Mouse (Mus musculus): ENCODE data around the gene Prim2. TPM values are rescaled to one million over a fixed set of nuclear protein-coding genes. Genes with fewer than 3 reads are reported as not detected.

Gene Prim2
- polyA plus RNA-seq (2014; fragmentation: Nextera tagmentation; extraction: Ambion mirVana) = 36.8 and 40.7 TPM in 2 replicates

DNA sequence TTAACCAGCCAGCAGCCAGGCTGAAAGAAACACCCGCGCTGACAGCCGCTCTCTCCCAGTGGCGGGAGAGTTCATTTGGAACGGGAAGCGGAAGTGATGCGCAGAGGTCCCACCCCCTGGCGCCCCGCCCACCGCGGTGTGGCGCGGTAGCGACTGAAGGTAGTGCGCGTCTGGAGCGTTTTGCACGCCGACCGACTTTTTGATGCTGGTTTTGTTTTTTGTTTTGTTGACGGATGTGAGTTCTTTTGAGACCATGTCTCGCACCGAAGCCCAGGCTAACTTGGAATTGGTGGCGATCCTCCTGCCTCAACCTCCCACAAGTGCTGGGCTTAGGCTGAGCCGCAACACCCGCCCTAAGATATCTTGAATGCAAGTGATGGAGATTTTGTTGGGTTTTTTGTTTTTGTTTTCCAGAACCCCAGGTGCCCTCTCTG lies at the start of gene Prim2:
Gene Prim2 (minus strand): TSS at position 88 of the 434 bp plus-strand sequence.
- no peaks in the 10 kb centered on the region for H3K27me3 ChIP-seq (ENCODE audit: control insufficient read depth, insufficient read depth, low read length)
- ATAC-seq (ENCODE audit: insufficient number of reproducible peaks, insufficient read depth, low FRiP score, low read depth) = peak; percentile 88
- WGBS = under 1% methylated on average over 26 of the region's 26 CpGs

GRCm38 (mm10) chr1:33717636-33718035 lies 48.0 kb upstream of the Prim2 start:
- Histone ChIP-seq H3K4me3 (ENCODE audit: low read depth, low read length) (no peak overlapping the region), H3K4me1 (ENCODE audit: control insufficient read depth, insufficient read depth, low read length) (peaks cover 5% of the 10 kb centered on the region; the same call in 1 of the 2 replicates), H3K36me3 (ENCODE audit: control insufficient read depth, insufficient read depth, low read length) (no peaks in the 10 kb centered on the region), H3K9ac (replicated peaks; ENCODE audit: low read depth, low read length) (no peak overlapping the region), H3K27ac (ENCODE audit: low read length) (no peak overlapping the region), H3K27me3 (ENCODE audit: control insufficient read depth, insufficient read depth, low read length) (no peaks in the 10 kb centered on the region), H3K9me3 (ENCODE audit: control insufficient read depth, low read depth, low read length) (no peaks in the 10 kb centered on the region), H3K4me2 (replicated peaks; ENCODE audit: low read depth, low read length) (no peak overlapping the region)
- no peak for ATAC-seq (ENCODE audit: insufficient number of reproducible peaks, insufficient read depth, low FRiP score, low read depth)
- 75% methylated on average over 1 of the region's 1 CpGs for WGBS

More for the DNA sequence above, at the start of gene Prim2:
- H3K9ac ChIP-seq (replicated peaks; ENCODE audit: low read depth, low read length) = peak within 1 kb of the TSS; percentile 57
- H3K27ac ChIP-seq (ENCODE audit: low read length) = peak within 1 kb of the TSS; percentile 74; the same call in 1 of the 2 replicates
- H3K4me3 ChIP-seq (ENCODE audit: low read depth, low read length) = peak within 1 kb of the TSS; percentile 60
- H3K9me3 ChIP-seq (ENCODE audit: control insufficient read depth, low read depth, low read length) = no peaks in the 10 kb centered on the region
- H3K4me1 ChIP-seq (ENCODE audit: control insufficient read depth, insufficient read depth, low read length) = 0 out of 2 replicates have a peak, but pooled peaks cover 3% of the 10 kb centered on the region
- no peaks in the 10 kb centered on the region; the same call in 1 of the 2 replicates for H3K36me3 ChIP-seq (ENCODE audit: control insufficient read depth, insufficient read depth, low read length)
- peak within 1 kb of the TSS; percentile 76 for H3K4me2 ChIP-seq (replicated peaks; ENCODE audit: low read depth, low read length)

GRCm38 (mm10) chr1:33714796-33715195 lies 45.2 kb upstream of the Prim2 start:
- H3K9ac ChIP-seq (replicated peaks; ENCODE audit: low read depth, low read length) = no peak overlapping the region
- no peak overlapping the region for H3K27ac ChIP-seq (ENCODE audit: low read length)
- ATAC-seq (ENCODE audit: insufficient number of reproducible peaks, insufficient read depth, low FRiP score, low read depth) = no peak
- H3K36me3 ChIP-seq (ENCODE audit: control insufficient read depth, insufficient read depth, low read length) = no peaks in the 10 kb centered on the region
- H3K4me1 ChIP-seq (ENCODE audit: control insufficient read depth, insufficient read depth, low read length) = no peaks in the 10 kb centered on the region
- 2% methylated on average over 10 of the region's 10 CpGs for WGBS
- no peak overlapping the region for H3K4me3 ChIP-seq (ENCODE audit: low read depth, low read length)
- H3K27me3 ChIP-seq (ENCODE audit: control insufficient read depth, insufficient read depth, low read length) = no peaks in the 10 kb centered on the region
- H3K4me2 ChIP-seq (replicated peaks; ENCODE audit: low read depth, low read length) = no peak overlapping the region
- H3K9me3 ChIP-seq (ENCODE audit: control insufficient read depth, low read depth, low read length) = no peaks in the 10 kb centered on the region

- H3K4me1 ChIP-seq (ENCODE audit: control insufficient read depth, insufficient read depth, low read length) = no peaks in the 10 kb centered on the region
- no peak overlapping the region for H3K27ac ChIP-seq (ENCODE audit: low read length)
- no peak overlapping the region for H3K4me3 ChIP-seq (ENCODE audit: low read depth, low read length)
- ATAC-seq (ENCODE audit: insufficient number of reproducible peaks, insufficient read depth, low FRiP score, low read depth) = no peak
- H3K4me2 ChIP-seq (replicated peaks; ENCODE audit: low read depth, low read length) = no peak overlapping the region
- no peak overlapping the region for H3K9ac ChIP-seq (replicated peaks; ENCODE audit: low read depth, low read length)
- no peaks in the 10 kb centered on the region for H3K9me3 ChIP-seq (ENCODE audit: control insufficient read depth, low read depth, low read length)
- H3K27me3 ChIP-seq (ENCODE audit: control insufficient read depth, insufficient read depth, low read length) = no peaks in the 10 kb centered on the region
- WGBS = 86% methylated on average over 5 of the region's 5 CpGs
- H3K36me3 ChIP-seq (ENCODE audit: control insufficient read depth, insufficient read depth, low read length) = no peaks in the 10 kb centered on the region
Observed at GRCm38 (mm10) chr1:33712026-33712425, 42.4 kb upstream of the Prim2 start.

DNA sequence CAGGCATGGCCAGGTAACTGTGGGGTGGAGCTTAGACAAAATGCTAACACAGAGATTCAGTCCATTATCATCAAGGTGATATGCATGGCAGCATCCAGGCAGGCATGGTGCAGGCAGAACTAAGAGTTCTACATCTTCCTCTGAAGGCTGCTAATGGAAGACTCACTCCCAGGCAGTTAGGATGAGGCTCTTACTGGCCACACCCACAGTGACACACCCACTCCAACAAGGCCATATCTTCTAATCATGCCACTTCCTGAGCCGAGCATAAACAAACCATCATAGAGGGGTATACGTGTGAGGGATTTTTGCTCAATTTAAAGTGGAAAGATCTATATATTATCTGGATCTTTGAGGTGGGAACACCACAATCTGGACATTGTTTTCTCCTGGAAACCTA lies 40.0 kb upstream of the Prim2 start:
- WGBS = 52% methylated on average over 2 of the region's 2 CpGs
- Histone ChIP-seq H3K9ac (replicated peaks; ENCODE audit: low read depth, low read length) (no peak overlapping the region), H3K4me3 (ENCODE audit: low read depth, low read length) (no peak overlapping the region), H3K36me3 (ENCODE audit: control insufficient read depth, insufficient read depth, low read length) (no peaks in the 10 kb centered on the region), H3K4me1 (ENCODE audit: control insufficient read depth, insufficient read depth, low read length) (no peaks in the 10 kb centered on the region), H3K4me2 (replicated peaks; ENCODE audit: low read depth, low read length) (no peak overlapping the region), H3K9me3 (ENCODE audit: control insufficient read depth, low read depth, low read length) (no peaks in the 10 kb centered on the region), H3K27me3 (ENCODE audit: control insufficient read depth, insufficient read depth, low read length) (no peaks in the 10 kb centered on the region), H3K27ac (ENCODE audit: low read length) (no peak overlapping the region)
- no peak for ATAC-seq (ENCODE audit: insufficient number of reproducible peaks, insufficient read depth, low FRiP score, low read depth)

- H3K36me3 ChIP-seq (ENCODE audit: control insufficient read depth, insufficient read depth, low read length) = no peaks in the 10 kb centered on the region
- H3K27ac ChIP-seq (ENCODE audit: low read length) = no peak overlapping the region
- no peak for ATAC-seq (ENCODE audit: insufficient number of reproducible peaks, insufficient read depth, low FRiP score, low read depth)
- H3K4me2 ChIP-seq (replicated peaks; ENCODE audit: low read depth, low read length) = no peak overlapping the region
- WGBS = 76% methylated on average over 3 of the region's 3 CpGs
- H3K9me3 ChIP-seq (ENCODE audit: control insufficient read depth, low read depth, low read length) = no peaks in the 10 kb centered on the region
- no peak overlapping the region for H3K4me3 ChIP-seq (ENCODE audit: low read depth, low read length)
- H3K27me3 ChIP-seq (ENCODE audit: control insufficient read depth, insufficient read depth, low read length) = no peaks in the 10 kb centered on the region
- no peaks in the 10 kb centered on the region for H3K4me1 ChIP-seq (ENCODE audit: control insufficient read depth, insufficient read depth, low read length)
- no peak overlapping the region for H3K9ac ChIP-seq (replicated peaks; ENCODE audit: low read depth, low read length)
Observed at GRCm38 (mm10) chr1:33701244-33701643, 31.6 kb upstream of the Prim2 start.

- no peaks in the 10 kb centered on the region for H3K4me1 ChIP-seq (ENCODE audit: control insufficient read depth, insufficient read depth, low read length)
- no peak overlapping the region for H3K27ac ChIP-seq (ENCODE audit: low read length)
- H3K36me3 ChIP-seq (ENCODE audit: control insufficient read depth, insufficient read depth, low read length) = no peaks in the 10 kb centered on the region
- WGBS = 88% methylated on average over 2 of the region's 2 CpGs
- H3K4me3 ChIP-seq (ENCODE audit: low read depth, low read length) = no peak overlapping the region
- no peak for ATAC-seq (ENCODE audit: insufficient number of reproducible peaks, insufficient read depth, low FRiP score, low read depth)
- no peak overlapping the region for H3K9ac ChIP-seq (replicated peaks; ENCODE audit: low read depth, low read length)
- no peaks in the 10 kb centered on the region for H3K27me3 ChIP-seq (ENCODE audit: control insufficient read depth, insufficient read depth, low read length)
- no peaks in the 10 kb centered on the region for H3K9me3 ChIP-seq (ENCODE audit: control insufficient read depth, low read depth, low read length)
- no peak overlapping the region for H3K4me2 ChIP-seq (replicated peaks; ENCODE audit: low read depth, low read length)
Observed at GRCm38 (mm10) chr1:33696016-33696415, 26.4 kb upstream of the Prim2 start.

- Histone ChIP-seq H3K27me3 (ENCODE audit: control insufficient read depth, insufficient read depth, low read length) (no peaks in the 10 kb centered on the region), H3K9me3 (ENCODE audit: control insufficient read depth, low read depth, low read length) (no peaks in the 10 kb centered on the region), H3K36me3 (ENCODE audit: control insufficient read depth, insufficient read depth, low read length) (no peaks in the 10 kb centered on the region), H3K4me2 (replicated peaks; ENCODE audit: low read depth, low read length) (no peak overlapping the region), H3K4me1 (ENCODE audit: control insufficient read depth, insufficient read depth, low read length) (no peaks in the 10 kb centered on the region), H3K27ac (ENCODE audit: low read length) (no peak overlapping the region), H3K4me3 (ENCODE audit: low read depth, low read length) (no peak overlapping the region), H3K9ac (replicated peaks; ENCODE audit: low read depth, low read length) (no peak overlapping the region)
- WGBS = 77% methylated on average over 3 of the region's 3 CpGs
- ATAC-seq (ENCODE audit: insufficient number of reproducible peaks, insufficient read depth, low FRiP score, low read depth) = no peak
Observed at GRCm38 (mm10) chr1:33693893-33694292, 24.3 kb upstream of the Prim2 start.

- Histone ChIP-seq H3K4me1 (ENCODE audit: control insufficient read depth, insufficient read depth, low read length) (no peaks in the 10 kb centered on the region), H3K9me3 (ENCODE audit: control insufficient read depth, low read depth, low read length) (no peaks in the 10 kb centered on the region), H3K27ac (ENCODE audit: low read length) (no peak overlapping the region), H3K9ac (replicated peaks; ENCODE audit: low read depth, low read length) (no peak overlapping the region), H3K4me2 (replicated peaks; ENCODE audit: low read depth, low read length) (no peak overlapping the region), H3K4me3 (ENCODE audit: low read depth, low read length) (no peak overlapping the region), H3K27me3 (ENCODE audit: control insufficient read depth, insufficient read depth, low read length) (no peaks in the 10 kb centered on the region), H3K36me3 (ENCODE audit: control insufficient read depth, insufficient read depth, low read length) (no peaks in the 10 kb centered on the region)
- no peak for ATAC-seq (ENCODE audit: insufficient number of reproducible peaks, insufficient read depth, low FRiP score, low read depth)
- WGBS = 40% methylated on average over 4 of the region's 4 CpGs
Observed at GRCm38 (mm10) chr1:33690087-33690448, 20.5 kb upstream of the Prim2 start.
